Mouse (Mus musculus) layer of hippocampus, adult 11-12 months (tissue): Measurements from ENCODE around the gene Bbs2.
"Not testable (repeated sequence)": the region's sequence is repeated elsewhere in the genome, so short reads cannot be mapped to it uniquely, and the experiment has no call there.

Experiments used
- DNase-seq: peaks from one replicate; pipeline ENCODE4 v3.0.0; 2022; ENCODE audit warnings: low spot score

Bbs2 gene

DNA sequence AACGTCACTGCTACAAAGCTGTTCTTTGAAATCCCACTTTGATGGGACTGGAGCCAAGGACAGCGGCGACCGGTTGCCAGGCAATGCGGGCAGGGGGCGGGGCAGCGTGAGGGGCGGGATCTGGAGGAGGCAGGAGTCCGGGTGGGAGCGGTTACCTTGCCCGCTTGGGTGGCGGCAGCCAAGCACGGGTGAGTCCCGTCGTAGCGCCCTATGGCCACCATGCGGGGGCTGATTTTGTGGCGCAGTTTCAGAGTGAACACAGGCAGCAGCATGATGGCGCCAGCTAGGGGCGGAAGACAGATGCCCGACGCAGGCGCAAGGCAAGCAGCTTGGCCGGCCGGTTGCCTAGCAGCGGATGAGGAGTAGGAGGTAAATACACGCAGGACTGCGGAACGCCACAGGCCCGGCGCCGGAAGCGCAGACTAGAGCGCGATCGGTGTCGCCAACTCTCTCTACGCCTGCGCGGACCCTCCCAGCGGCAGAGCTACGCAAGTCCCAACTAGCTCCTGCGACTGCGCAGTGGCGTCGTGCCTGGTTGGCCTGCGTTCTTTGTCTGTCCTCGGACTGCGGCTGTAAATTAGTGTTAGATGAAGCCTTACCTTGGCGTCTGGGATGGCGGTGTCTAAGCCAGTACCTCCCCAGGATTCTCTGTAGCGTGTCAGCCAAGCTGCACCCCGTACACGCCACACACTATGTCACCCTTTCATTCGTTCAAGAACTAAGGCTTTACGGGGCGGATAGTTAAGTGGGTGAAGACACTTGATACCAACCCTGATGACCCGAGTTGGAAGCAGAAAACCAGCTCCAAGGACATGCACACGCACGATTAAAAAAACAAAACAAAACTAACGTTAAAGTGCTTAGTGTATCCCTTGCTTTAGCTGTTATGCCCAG lies at the start of gene Bbs2:
TSS of gene Bbs2 (minus strand) at position 848 of the 894 bp plus-strand sequence.
- peak; percentile 99 for DNase-seq

- DNase-seq: peak; percentile 29
Measured at GRCm38 (mm10) chr8:94148236-94148635, 49.5 kb upstream of the Bbs2 start.

DNA sequence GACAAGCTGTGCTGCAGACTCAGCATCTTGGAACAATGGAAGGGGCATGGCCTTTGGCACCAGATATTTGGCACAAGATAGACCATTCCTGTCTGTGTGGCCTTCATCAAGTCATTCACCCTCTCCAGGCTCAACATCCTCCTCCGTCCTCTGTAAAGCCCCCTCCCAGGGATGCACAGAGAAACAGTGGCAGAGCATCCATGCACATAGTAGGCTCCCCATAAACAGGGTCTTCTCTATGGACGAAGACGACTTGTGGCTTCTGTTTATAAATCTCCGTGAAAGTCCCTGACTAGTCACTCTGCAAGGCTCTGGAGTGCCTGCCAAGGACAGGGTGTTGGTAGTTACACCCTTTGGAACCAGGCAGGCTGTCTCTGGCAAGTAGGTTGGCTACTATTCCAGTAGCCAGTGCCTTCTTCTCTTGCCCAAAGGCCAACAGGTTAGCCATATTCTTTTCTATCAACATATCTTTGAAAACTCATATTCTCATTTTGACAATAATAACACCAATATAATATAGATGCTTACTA lies 41.6 kb upstream of the Bbs2 start:
- DNase-seq: no peak

GRCm38 (mm10) chr8:94136933-94137332 lies 38.2 kb upstream of the Bbs2 start, which contains the start of gene Mt4:
Gene Mt4, plus strand, starts transcription at chr8:94137197.
- no peak for DNase-seq

GRCm38 (mm10) chr8:94136192-94136591 lies 37.5 kb upstream of the Bbs2 start:
- DNase-seq: no peak

DNA sequence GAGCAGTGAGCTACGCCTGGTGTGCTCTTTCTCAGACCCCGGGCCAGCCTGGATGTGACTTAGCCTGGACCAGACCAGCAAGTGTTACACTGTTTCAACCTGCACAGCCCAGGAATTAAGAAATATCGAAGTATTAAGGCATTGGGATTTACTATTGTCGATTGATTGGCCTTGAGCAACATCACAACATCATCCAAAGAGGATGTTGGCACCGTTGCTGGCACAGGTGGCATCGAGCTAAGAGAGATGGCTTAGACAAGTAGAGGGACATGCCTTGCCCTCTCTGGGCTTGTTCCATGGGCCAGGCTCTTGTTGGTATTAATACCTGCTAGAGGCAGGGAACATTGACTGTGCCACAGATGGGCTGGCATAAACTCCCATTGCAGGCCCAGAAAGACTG lies 36.8 kb upstream of the Bbs2 start:
- DNase-seq: no peak

GRCm38 (mm10) chr8:94134601-94135000 lies 35.9 kb upstream of the Bbs2 start:
- not testable (repeated sequence) for DNase-seq

- no peak for DNase-seq
Measured at GRCm38 (mm10) chr8:94132096-94132495, 33.4 kb upstream of the Bbs2 start.

DNA sequence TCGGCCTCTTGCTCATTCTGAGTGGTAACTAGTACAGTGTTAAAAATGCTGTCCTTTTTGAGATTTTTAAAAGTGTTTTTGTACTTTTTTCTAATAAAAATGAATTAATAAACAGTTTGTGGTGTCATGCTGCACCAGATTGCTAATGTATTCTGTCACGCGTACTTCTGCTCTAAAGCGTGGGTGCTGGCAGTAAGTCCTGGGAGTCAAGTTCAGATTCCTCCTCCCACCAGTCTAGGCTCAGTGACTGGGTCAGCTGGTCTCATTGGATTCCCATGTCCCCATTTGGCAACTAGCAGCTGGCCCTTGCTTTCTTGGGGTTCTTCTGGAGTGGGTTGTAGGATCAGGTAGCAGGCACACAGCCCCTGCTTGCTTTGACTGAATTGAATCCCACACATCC lies 31.4 kb upstream of the Bbs2 start:
- no peak for DNase-seq

GRCm38 (mm10) chr8:94129133-94129789 lies 30.5 kb upstream of the Bbs2 start:
- DNase-seq: no peak

DNA sequence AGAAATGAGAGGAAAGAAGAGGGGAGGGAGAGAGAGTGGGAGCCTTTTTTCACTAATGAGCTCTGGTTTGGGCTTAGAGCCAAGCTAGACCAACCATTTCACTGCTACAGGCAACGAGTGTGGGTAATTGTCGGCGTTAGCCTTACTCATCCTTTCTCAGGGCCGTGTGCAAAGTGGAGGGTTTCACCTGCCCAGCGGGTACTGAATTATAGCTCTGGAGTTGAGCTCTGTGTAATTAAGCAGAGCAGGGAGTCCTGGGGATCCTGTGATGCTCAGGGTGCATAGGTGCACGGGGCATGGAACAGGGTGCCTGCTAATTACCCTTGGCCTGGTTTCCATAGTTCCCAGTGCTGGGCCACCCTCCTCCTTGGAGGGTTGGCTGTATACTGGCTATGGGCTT lies 29.0 kb upstream of the Bbs2 start:
- no peak for DNase-seq

DNA sequence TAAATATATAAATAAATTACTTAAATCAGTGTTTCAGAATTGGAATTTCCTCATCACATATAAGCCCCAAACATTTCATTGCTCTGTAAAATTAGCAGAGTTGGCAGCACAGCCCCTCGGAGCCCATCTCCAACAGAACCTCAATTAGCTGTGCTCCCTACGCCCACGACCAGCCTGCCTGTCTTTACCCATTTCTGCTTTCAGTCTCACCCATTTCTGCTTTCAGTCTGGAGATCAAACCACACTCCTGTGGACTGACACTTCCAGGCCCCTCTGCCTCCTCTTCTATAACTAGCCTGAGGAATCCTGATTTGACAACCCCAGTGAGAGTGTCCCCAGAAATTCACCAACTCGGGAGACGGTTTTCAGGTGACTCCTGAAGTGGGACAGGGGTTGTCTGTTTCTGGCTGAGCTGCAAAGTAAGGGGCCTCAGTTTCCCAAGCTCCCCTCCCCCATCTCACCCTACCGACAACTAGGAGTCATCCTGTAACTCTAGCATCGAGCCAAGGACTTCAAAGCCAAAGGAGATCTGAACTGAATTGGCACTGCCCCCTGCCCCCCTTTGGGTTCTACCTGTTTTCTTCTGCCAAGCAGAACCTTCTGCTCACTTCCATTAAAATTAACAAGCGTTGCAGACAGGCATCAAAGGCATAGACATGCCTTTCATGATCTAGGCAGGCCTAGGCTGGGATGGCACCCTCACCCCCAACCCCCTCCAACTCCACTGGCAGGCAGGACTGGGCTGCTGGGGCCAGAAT lies 24.2 kb upstream of the Bbs2 start:
- peak; percentile 65 for DNase-seq

DNA sequence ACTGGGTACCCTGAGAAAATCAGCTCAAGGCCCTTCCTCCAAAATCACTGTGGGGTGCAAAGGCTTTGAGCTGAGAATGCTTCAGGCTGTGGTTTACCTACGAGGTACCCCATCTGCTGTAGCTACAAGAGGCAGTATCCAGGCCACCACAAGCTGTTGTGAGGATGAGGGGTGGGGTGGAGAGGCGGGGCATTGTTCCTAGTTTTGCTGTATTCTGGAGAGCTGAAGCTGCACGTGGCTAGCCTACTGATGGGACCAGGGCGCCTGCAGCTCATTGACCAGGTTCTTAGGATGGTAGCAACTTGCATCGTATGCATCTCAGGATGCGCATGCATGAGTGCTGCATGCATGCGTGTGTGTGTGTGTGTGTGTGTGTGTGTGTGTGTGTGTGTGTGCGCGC lies 22.9 kb upstream of the Bbs2 start:
- DNase-seq: peak; percentile 23

DNA sequence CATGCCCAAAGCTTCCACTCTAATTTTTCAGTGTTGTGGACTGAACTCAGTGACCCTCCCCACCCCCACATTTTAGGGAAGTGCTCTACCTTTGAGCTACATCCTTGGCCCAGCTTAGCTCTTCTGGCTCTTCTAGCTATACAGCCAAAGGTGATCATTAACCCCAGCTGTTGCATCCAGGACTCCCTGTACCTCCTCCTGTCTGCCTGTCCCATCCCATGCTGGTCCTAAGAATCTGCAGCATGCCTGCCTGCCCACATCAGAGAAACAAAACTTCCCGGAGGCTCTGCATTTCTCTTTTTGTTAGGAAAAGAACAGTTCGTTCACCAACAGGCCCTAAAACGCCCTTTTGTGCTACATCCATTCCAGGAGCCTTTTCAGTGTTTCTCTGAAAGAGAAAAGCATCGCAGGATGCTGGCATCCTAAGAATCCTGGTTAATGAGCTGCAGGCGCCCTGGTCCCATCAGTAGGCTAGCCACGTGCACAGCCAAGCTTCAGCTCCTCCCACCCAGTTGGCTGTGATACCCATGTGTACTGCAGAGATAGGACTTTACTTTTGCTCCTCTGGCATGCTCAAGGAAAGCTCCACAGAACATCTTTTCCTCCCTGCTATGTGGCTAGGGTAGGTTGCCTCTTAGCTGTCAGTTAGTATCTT lies 20.2 kb upstream of the Bbs2 start:
- peak; percentile 74 for DNase-seq

- DNase-seq: no peak
Measured at GRCm38 (mm10) chr8:94113972-94114371, 15.2 kb upstream of the Bbs2 start.

- DNase-seq: no peak
Measured at GRCm38 (mm10) chr8:94113435-94113834, 14.7 kb upstream of the Bbs2 start.

- DNase-seq: no peak
Measured at GRCm38 (mm10) chr8:94110526-94111177, 11.9 kb upstream of the Bbs2 start.

- DNase-seq: no peak
Measured at GRCm38 (mm10) chr8:94109835-94110234, 11.1 kb upstream of the Bbs2 start.

DNA sequence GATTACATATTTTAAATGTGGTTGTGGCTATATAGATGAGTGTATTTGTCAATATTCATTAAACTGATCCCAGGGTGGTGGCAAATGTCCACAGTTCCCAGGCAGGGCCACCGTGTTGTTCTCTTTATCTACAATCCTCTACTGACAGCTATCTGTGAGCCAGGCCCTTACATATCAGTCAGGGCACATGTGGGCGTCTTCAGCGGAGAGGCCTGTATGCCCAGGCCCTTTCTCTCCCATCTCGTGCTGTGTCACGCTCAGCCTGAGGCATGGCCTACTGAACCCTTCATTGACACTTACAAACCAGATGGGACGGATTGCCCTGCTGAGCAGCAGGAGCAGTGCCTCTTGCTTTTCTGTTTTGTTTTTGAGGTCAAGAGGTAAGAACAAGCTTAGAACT lies 10.7 kb upstream of the Bbs2 start:
- no peak for DNase-seq

GRCm38 (mm10) chr8:94107871-94108270 lies 9.1 kb upstream of the Bbs2 start:
- no peak for DNase-seq

DNA sequence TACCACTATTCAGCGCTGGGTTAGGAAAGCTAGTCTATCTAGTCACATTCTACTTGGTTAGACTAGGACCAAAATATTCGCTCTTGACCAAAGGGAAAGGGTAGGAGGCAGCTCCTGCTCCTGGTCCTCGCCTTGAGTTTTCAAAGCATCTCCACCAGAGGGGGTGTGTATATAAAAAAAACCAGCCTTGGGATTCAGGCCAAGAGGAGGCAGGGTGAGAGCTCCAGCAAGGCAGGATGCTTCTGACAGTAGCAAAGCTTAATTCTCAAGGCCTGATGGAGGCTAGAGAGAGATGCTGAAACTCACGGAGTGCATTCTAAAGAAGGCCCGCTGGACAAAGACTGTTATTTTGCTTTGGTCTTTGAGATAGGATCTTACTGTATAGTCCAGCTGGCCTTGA lies 5.4 kb upstream of the Bbs2 start:
- DNase-seq: peak; percentile 44
